Mouse (Mus musculus): ENCODE data around the gene Adam10. TPM values are rescaled to one million over a fixed set of nuclear protein-coding genes. Genes with fewer than 3 reads are reported as not detected.

Adam10 gene
- polyA plus RNA-seq (2021; fragmentation: Nextera tagmentation) = 25.8 and 30.2 TPM in 2 replicates
- long read RNA-seq, experiment 1, full-length matches to known transcripts = 20 of 45 reads
- long read RNA-seq, experiment 1, partial matches to known transcripts = 20 of 45 reads
- long read RNA-seq, experiment 1, other reads (novel, unspliced or antisense) = 5 of 45 reads
- long read RNA-seq, experiment 2, full-length matches to known transcripts = 6 of 85 reads
- long read RNA-seq, experiment 2, partial matches to known transcripts = 77 of 85 reads
- long read RNA-seq, experiment 2, other reads (novel, unspliced or antisense) = 2 of 85 reads

GRCm38 (mm10) chr9:70678682-70679131 lies at the start of gene Adam10:
Gene Adam10, plus strand, starts transcription at chr9:70678997.

GRCm38 (mm10) chr9:70656130-70657007 lies 22.4 kb upstream of the Adam10 start, which contains the start of gene Gm10642:
Gene Gm10642, plus strand, starts transcription at chr9:70656251.

GRCm38 (mm10) chr9:70657013-70657967 lies 21.5 kb upstream of the Adam10 start, which contains the start of gene Mindy2:
Gene Mindy2, minus strand, starts transcription at chr9:70657174.

Other genes with a start within 250 kb of the Adam10 start
- 9.0 and 13.4 TPM in 2 replicates for gene Rnf111, start 175.3 kb upstream of the Adam10 start, polyA plus RNA-seq (2021; fragmentation: Nextera tagmentation)
- gene Sltm, start 136.2 kb upstream of the Adam10 start, polyA plus RNA-seq (2021; fragmentation: Nextera tagmentation) = 18.1 and 20.4 TPM in 2 replicates
- gene Gm10642, start 22.7 kb upstream of the Adam10 start, polyA plus RNA-seq (2021; fragmentation: Nextera tagmentation) = 1.9 TPM in 1 of 2 replicates, not detected in the other
- 6.2 and 18.5 TPM in 2 replicates for gene Mindy2, start 21.8 kb upstream of the Adam10 start, polyA plus RNA-seq (2021; fragmentation: Nextera tagmentation)